Mouse (Mus musculus) kidney, embryonic 16.5 days (tissue): ENCODE measurements around the gene Armh3. TPM values are rescaled to one million over a fixed set of nuclear protein-coding genes. Genes with fewer than 3 reads are reported as not detected.

Experiments
- ATAC-seq: fragments of 200-750 bp; cut with Nextera tagmentation; 2 replicates; pipeline ENCODE4 v1.8.0; 2017; ENCODE audit warnings: moderate TSS enrichment; ENCODE audit not compliant: low FRiP score, low TSS enrichment
- H3K27ac ChIP-seq: fragments of 300-500 bp; sonication (generic); 2 replicates; pipeline ENCODE4 v1.5.1; 2014; ENCODE audit warnings: low read length
- H3K27me3 ChIP-seq: fragments of 300-500 bp; sonication (generic); 2 replicates; pipeline ENCODE4 v1.6.1; 2014; ENCODE audit warnings: low read length, control low read depth, mixed read lengths; ENCODE audit not compliant: insufficient read depth
- H3K36me3 ChIP-seq: fragments of 300-500 bp; sonication (generic); 2 replicates; pipeline ENCODE4 v1.6.1; 2014; ENCODE audit warnings: low read length, control low read depth, mixed read lengths; ENCODE audit not compliant: insufficient read depth
- H3K4me1 ChIP-seq: fragments of 300-500 bp; sonication (generic); 2 replicates; pipeline ENCODE4 v1.6.1; 2014; ENCODE audit warnings: low read length, control low read depth, mixed read lengths; ENCODE audit not compliant: insufficient read depth
- H3K4me2 ChIP-seq: fragments of 300-500 bp; sonication (generic); replicated peaks from 2 replicates; pipeline ENCODE4 v1.6.1; 2014; ENCODE audit warnings: low read depth, low read length
- H3K4me3 ChIP-seq: fragments of 300-500 bp; sonication (generic); 2 replicates; pipeline ENCODE4 v1.5.1; 2014; ENCODE audit warnings: mild to moderate bottlenecking, low read length
- H3K9ac ChIP-seq: fragments of 300-500 bp; sonication (generic); replicated peaks from 2 replicates; pipeline ENCODE4 v1.6.1; 2014; ENCODE audit warnings: low read length
- H3K9me3 ChIP-seq: fragments of 300-500 bp; sonication (generic); 2 replicates; pipeline ENCODE4 v1.6.1; 2016; ENCODE audit warnings: low read length, control low read depth
- WGBS: fragments of 180-500 bp; shearing (Covaris S2); extraction: QIAGEN DNeasy Blood & Tissue Kit; methylation state at CpG from one replicate; pipeline ENCODE4 v1.1.7; 2014; 5-methylcytosine and 5-hydroxymethylcytosine counted together
- polyA plus RNA-seq: library from polyadenylated mRNA; unstranded; fragments of >200 nt; fragmentation: Nextera tagmentation; extraction: Ambion mirVana; gene quantifications from 2 replicates; pipeline ENCODE4 v1.2.1, GENCODE M21; 2015

Gene Armh3
- polyA plus RNA-seq, 1 experiment from 2014 or later, result 20.9 TPM

DNA sequence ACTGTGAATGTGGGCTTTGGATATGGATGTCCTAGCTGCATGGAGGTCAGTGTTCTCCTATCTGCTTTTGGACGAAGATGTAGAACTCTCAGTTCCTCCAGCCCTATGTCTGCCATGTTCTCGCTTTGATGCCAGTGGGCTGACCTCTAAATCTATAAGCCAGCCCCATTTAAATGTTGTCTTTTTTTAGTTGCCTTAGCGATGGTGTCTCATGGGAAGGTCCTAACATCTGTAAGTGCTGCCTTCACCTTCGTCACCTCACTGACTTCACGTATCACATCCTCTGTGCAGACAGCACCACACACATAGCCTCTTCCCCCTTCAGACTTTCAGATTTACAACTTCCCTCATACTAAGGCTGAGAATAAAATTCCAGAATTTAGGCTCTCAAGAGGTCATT is 97.5 kb downstream of the Armh3 start:
- no peaks in the 10 kb centered on the region for H3K9me3 ChIP-seq
- no peak overlapping the region for H3K9ac ChIP-seq
- no peak overlapping the region for H3K4me2 ChIP-seq
- no peaks in the 10 kb centered on the region for H3K36me3 ChIP-seq
- ATAC-seq, result no peak
- no peak overlapping the region for H3K27ac ChIP-seq
- WGBS, result 85% methylated on average over 5 of the region's 5 CpGs
- H3K4me1 ChIP-seq, result no peaks in the 10 kb centered on the region
- H3K4me3 ChIP-seq, result no peak overlapping the region
- H3K27me3 ChIP-seq, result no peaks in the 10 kb centered on the region

GRCm38 (mm10) chr19:45895726-45896125 is 102.6 kb downstream of the Armh3 start:
- 100% methylated on average over 1 of the region's 1 CpGs for WGBS
- Histone ChIP-seq H3K9me3 (no peaks in the 10 kb centered on the region), H3K9ac (no peak overlapping the region), H3K27me3 (no peaks in the 10 kb centered on the region), H3K4me1 (no peaks in the 10 kb centered on the region), H3K4me3 (no peak overlapping the region), H3K27ac (no peak overlapping the region), H3K36me3 (0 out of 2 replicates have a peak, but pooled peaks cover 5% of the 10 kb centered on the region), H3K4me2 (no peak overlapping the region)
- no peak for ATAC-seq

- Histone ChIP-seq H3K36me3 (peaks cover 3% of the 10 kb centered on the region; the same call in 1 of the 2 replicates), H3K9me3 (no peaks in the 10 kb centered on the region), H3K27ac (no peak overlapping the region), H3K4me2 (no peak overlapping the region), H3K4me3 (no peak overlapping the region), H3K4me1 (no peaks in the 10 kb centered on the region), H3K27me3 (no peaks in the 10 kb centered on the region), H3K9ac (no peak overlapping the region)
- no peak for ATAC-seq
- 66% methylated on average over 3 of the region's 3 CpGs for WGBS
Measured at GRCm38 (mm10) chr19:45882056-45882455, 116.2 kb downstream of the Armh3 start.

DNA sequence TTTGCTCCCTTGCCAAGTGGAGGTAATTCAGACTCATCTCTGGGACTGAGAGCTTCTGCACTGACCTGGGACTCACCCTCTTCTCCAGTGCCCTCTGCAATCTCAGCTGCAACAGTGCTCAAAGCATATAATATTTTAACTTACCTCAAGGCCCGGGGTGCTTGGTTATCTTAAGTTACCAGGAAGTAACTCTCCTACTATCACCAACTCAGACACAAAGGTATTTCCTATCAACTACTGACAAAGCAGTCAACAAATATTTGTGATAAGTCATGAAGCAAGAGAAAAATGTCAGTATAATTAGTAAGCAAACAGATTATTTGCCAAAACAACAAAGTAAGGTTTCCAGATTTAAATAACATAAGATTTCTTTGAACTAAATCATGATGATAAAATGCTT is 125.0 kb downstream of the Armh3 start:
- Histone ChIP-seq H3K36me3 (no peaks in the 10 kb centered on the region), H3K4me1 (0 out of 2 replicates have a peak, but pooled peaks cover 3% of the 10 kb centered on the region), H3K4me2 (no peak overlapping the region), H3K27me3 (no peaks in the 10 kb centered on the region), H3K9me3 (no peaks in the 10 kb centered on the region), H3K27ac (no peak overlapping the region), H3K4me3 (no peak overlapping the region), H3K9ac (no peak overlapping the region)
- ATAC-seq, result no peak
- 53% methylated on average over 1 of the region's 1 CpGs for WGBS

DNA sequence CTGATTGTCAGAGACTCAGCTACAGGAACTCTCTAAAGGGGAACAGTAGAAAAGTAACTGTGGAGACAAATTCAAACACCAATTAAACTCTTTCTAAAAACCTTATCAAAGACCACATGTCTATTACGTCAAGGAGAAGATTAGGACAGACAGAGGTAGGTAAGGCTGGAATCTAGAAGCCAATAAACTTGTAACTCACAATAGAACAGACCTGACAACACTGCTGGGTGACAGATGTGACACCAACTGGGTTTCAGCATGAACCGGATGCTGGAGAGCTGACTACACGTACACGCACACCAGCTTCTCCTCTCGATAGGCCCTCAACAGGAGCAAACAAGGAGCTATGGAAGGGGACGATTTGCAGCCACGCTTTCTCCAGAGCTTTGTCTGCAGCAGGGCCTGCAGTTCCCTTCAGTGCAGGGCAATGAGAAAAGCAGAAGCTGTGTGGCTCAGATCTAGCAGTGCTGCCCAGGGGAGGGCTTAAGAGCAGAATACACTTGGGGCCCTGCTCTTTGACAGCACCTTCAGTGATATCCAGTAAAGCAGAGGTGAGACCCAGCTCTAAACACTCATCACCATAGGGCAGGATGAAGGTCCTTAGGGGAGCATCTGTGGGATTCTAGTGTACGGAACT is 142.9 kb downstream of the Armh3 start:
- 58% methylated on average over 8 of the region's 8 CpGs for WGBS
- Histone ChIP-seq H3K27me3 (no peaks in the 10 kb centered on the region), H3K36me3 (no peaks in the 10 kb centered on the region), H3K4me1 (no peaks in the 10 kb centered on the region), H3K9me3 (no peaks in the 10 kb centered on the region), H3K4me2 (no peak overlapping the region), H3K27ac (no peak overlapping the region), H3K4me3 (no peak overlapping the region), H3K9ac (no peak overlapping the region)
- ATAC-seq, result no peak

DNA sequence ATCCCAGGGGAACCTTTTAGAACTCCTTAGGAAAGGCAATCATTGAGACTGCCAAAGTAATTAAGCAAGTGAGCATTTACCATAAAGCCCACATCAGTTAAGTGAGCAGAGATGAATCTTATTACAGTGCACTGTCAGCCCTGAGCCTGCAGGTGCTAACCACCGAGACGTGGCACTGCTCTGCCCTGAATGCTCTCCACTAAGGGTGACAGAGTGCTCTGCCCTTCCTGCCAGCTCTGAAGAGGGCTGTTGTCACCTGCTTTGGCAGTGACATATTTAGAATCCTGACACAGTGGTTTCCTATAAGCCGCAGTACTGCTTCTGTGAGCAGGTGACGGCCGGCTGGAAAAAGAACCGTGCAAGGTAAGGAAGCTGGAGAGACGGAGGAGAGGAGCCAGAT is 143.8 kb downstream of the Armh3 start:
- Histone ChIP-seq H3K9me3 (no peaks in the 10 kb centered on the region), H3K27ac (no peak overlapping the region), H3K9ac (no peak overlapping the region), H3K4me3 (no peak overlapping the region), H3K27me3 (no peaks in the 10 kb centered on the region), H3K4me2 (no peak overlapping the region), H3K36me3 (no peaks in the 10 kb centered on the region), H3K4me1 (no peaks in the 10 kb centered on the region)
- no peak for ATAC-seq
- WGBS, result 70% methylated on average over 7 of the region's 7 CpGs

- H3K4me1 ChIP-seq, result no peaks in the 10 kb centered on the region
- ATAC-seq, result no peak
- no peaks in the 10 kb centered on the region for H3K36me3 ChIP-seq
- H3K9me3 ChIP-seq, result no peaks in the 10 kb centered on the region
- 90% methylated on average over 4 of the region's 4 CpGs for WGBS
- no peak overlapping the region for H3K4me3 ChIP-seq
- H3K4me2 ChIP-seq, result no peak overlapping the region
- no peak overlapping the region for H3K9ac ChIP-seq
- no peaks in the 10 kb centered on the region for H3K27me3 ChIP-seq
- no peak overlapping the region for H3K27ac ChIP-seq
Measured at GRCm38 (mm10) chr19:45847733-45848093, 150.6 kb downstream of the Armh3 start.

DNA sequence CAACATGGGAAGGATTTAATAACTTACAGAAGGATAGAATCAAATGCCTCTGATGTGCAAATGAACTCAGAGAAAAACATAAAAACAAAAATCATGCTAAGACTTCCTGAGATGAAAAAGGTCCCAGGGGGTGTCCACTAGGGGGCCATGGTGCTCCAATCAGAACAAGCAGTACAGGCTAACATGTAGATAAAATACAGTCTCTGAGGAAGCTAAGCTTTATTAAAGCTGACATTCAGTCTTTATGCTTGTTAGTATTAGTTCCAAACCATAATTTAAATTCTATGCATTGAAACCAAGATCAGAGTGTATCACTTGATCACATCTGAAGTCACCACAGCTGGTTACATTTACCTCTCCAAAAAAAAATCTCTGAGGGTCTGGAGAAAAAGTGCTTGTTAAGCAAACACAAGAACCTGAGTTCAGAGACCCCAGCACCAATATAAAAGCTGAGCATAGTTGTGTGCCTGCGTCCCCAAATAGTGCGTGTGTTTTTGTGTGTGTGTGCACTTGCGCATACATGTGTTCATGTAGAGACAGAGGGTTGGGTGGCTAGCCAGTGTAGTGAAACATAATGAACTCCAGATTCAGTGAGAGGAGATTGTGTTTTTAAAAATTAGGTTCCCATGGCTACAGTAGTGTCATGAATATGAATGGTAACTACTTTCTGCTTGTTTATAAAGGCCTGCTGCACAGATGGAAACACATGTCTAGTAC is 151.1 kb downstream of the Armh3 start:
- no peak overlapping the region for H3K9ac ChIP-seq
- no peak overlapping the region for H3K4me3 ChIP-seq
- no peak for ATAC-seq
- 92% methylated on average over 3 of the region's 3 CpGs for WGBS
- H3K27me3 ChIP-seq, result no peaks in the 10 kb centered on the region
- H3K4me2 ChIP-seq, result no peak overlapping the region
- no peaks in the 10 kb centered on the region for H3K36me3 ChIP-seq
- no peak overlapping the region for H3K27ac ChIP-seq
- no peaks in the 10 kb centered on the region for H3K4me1 ChIP-seq
- H3K9me3 ChIP-seq, result no peaks in the 10 kb centered on the region

DNA sequence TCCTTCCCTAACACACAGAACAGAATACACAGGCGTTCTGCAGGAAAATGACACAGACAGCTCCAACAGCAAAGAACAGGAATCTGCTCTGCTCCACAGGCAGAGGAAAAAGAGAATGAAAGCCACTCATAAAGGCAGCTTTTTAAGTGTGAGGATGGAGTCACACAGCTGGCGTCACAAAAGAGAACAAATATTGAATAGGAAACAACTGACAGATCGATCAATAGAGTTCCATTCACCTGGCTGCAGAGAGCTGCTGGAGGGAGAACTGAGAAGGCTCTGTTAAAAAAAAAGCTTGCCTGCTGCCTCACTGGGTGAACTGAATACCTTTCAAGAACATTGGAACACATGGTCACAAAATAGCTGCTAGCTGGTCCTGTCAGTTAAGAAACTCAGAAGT is 154.1 kb downstream of the Armh3 start:
- Histone ChIP-seq H3K27me3 (no peaks in the 10 kb centered on the region), H3K4me3 (no peak overlapping the region), H3K4me2 (no peak overlapping the region), H3K9ac (no peak overlapping the region), H3K36me3 (no peaks in the 10 kb centered on the region), H3K9me3 (no peaks in the 10 kb centered on the region), H3K4me1 (no peaks in the 10 kb centered on the region), H3K27ac (no peak overlapping the region)
- no peak for ATAC-seq
- 90% methylated on average over 3 of the region's 3 CpGs for WGBS

- no peak overlapping the region for H3K9ac ChIP-seq
- no peak overlapping the region for H3K4me3 ChIP-seq
- H3K27ac ChIP-seq, result no peak overlapping the region
- no peak for ATAC-seq
- H3K9me3 ChIP-seq, result no peaks in the 10 kb centered on the region
- WGBS, result 50% methylated on average over 10 of the region's 10 CpGs
- no peaks in the 10 kb centered on the region for H3K36me3 ChIP-seq
- no peaks in the 10 kb centered on the region for H3K4me1 ChIP-seq
- no peaks in the 10 kb centered on the region for H3K27me3 ChIP-seq
- H3K4me2 ChIP-seq, result no peak overlapping the region
Measured at GRCm38 (mm10) chr19:45843424-45843823, 154.9 kb downstream of the Armh3 start.
